Mouse (Mus musculus): Measurements from ENCODE around the gene Nr2f2. TPM values are rescaled to one million over a fixed set of nuclear protein-coding genes. Genes with fewer than 3 reads are reported as not detected.

Gene Nr2f2
- 5.6 and 6.4 TPM in 2 replicates for polyA plus RNA-seq (2011; ENCODE audit: insufficient read depth, insufficient read length, low read depth, missing spikeins)

- H3K4me3 ChIP-seq (ENCODE audit: low read depth, low read length), result no peak within 1 kb of the TSS
- peaks cover 32% of the 10 kb centered on the region for H3K27me3 ChIP-seq (ENCODE audit: control insufficient read depth, insufficient read depth, low read length, poor library complexity, severe bottlenecking)
- no peaks in the 10 kb centered on the region for H3K4me1 ChIP-seq (ENCODE audit: control insufficient read depth, insufficient read depth, low read length)
- H3K9ac ChIP-seq (ENCODE audit: low read depth, poor library complexity, severe bottlenecking), result no peak within 1 kb of the TSS
- no peak within 1 kb of the TSS for H3K27ac ChIP-seq (ENCODE audit: insufficient read depth, low read length)
- TF ChIP-seq POLR2A (IDR thresholded peaks at IDR 0.05; ENCODE audit: insufficient read depth, low read length), result no peak
- no peak for TF ChIP-seq EP300 (IDR thresholded peaks at IDR 0.05; ENCODE audit: insufficient read depth, low read depth, low read length)
- no peak for TF ChIP-seq CTCF (IDR thresholded peaks at IDR 0.05; ENCODE audit: low read depth, low read length)
- H3K36me3 ChIP-seq (ENCODE audit: control insufficient read depth, insufficient read depth, low read length, poor library complexity, severe bottlenecking), result no peaks in the 10 kb centered on the region
- no peaks in the 10 kb centered on the region for H3K9me3 ChIP-seq (replicated peaks; ENCODE audit: control insufficient read depth, insufficient read depth, low read length, poor library complexity, severe bottlenecking)
These were observed at the start of gene Nr2f2 for GRCm38 (mm10) chr7:70365941-70366807. Gene Nr2f2 (minus strand): TSS chr7:70366735.

DNA sequence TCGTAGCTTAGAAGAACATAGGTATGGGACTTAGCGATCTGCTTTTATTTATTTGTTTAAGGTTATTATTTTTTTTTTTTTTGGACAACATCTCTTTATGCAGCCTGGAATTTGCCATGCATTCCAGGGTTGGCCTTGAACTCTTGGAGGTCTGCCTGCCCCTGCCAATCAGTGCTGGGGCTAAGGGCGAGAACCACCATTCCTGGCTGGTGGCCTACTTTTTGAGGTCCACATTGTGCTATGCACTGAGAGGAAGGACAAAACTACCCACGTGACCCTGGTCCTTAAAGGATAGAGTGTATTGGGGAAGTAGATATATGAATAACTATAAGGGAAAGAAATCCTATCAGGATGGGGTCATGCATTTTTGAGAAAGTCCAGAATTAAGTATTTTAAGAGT, 47.9 kb upstream of the Nr2f2 start:
- Histone ChIP-seq H3K4me1 (ENCODE audit: control insufficient read depth, insufficient read depth, low read length) (no peaks in the 10 kb centered on the region), H3K36me3 (ENCODE audit: control insufficient read depth, insufficient read depth, low read length, poor library complexity, severe bottlenecking) (no peaks in the 10 kb centered on the region), H3K4me3 (ENCODE audit: low read depth, low read length) (no peak overlapping the region), H3K9me3 (replicated peaks; ENCODE audit: control insufficient read depth, insufficient read depth, low read length, poor library complexity, severe bottlenecking) (no peaks in the 10 kb centered on the region), H3K9ac (ENCODE audit: low read depth, poor library complexity, severe bottlenecking) (no peak overlapping the region), H3K27ac (ENCODE audit: insufficient read depth, low read length) (no peak overlapping the region), H3K27me3 (ENCODE audit: control insufficient read depth, insufficient read depth, low read length, poor library complexity, severe bottlenecking) (no peaks in the 10 kb centered on the region; the same call in 1 of the 2 replicates)
- no peak for TF ChIP-seq POLR2A (IDR thresholded peaks at IDR 0.05; ENCODE audit: insufficient read depth, low read length)
- no peak for TF ChIP-seq CTCF (IDR thresholded peaks at IDR 0.05; ENCODE audit: low read depth, low read length)
- no peak for TF ChIP-seq EP300 (IDR thresholded peaks at IDR 0.05; ENCODE audit: insufficient read depth, low read depth, low read length)

DNA sequence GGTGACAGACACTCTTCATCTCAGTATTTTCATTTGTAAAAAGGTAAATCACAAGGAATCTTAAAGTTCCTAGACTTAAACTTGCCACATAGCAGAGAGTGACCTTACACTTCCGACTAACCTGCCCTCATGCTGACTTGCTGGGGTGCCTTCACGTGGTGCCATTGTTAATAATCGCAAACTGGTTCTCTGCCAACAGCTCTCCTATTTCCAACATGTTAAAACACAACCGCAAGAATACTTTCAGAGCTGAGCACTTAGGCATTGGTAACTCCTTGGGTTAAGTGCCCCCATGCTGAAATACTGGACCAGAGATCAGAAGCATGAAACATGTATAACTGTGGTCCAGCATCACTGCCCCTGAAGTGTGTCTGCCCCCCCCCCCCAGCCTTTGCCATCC, 47.1 kb upstream of the Nr2f2 start:
- H3K36me3 ChIP-seq (ENCODE audit: control insufficient read depth, insufficient read depth, low read length, poor library complexity, severe bottlenecking), result no peaks in the 10 kb centered on the region
- H3K4me3 ChIP-seq (ENCODE audit: low read depth, low read length), result no peak overlapping the region
- H3K4me1 ChIP-seq (ENCODE audit: control insufficient read depth, insufficient read depth, low read length), result no peaks in the 10 kb centered on the region

DNA sequence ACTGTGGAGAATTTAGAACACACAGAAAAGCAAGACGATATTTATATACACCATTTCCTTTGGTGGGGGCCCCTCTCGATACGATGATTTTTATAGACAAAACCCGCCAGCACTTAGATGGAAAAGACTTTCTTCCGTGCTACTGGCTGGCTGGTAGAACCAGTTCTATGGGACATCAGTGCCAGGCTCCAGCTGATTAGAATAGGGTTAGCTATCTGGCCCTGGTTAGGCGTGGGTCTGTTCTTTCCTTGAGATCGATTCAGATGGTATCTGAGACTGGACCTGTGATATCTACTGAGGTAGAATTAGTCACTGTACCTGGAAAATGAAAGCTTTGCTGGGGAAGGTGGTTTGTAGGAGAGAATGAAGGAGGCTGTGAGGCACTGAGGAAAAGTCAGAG, 46.4 kb upstream of the Nr2f2 start:
- Histone ChIP-seq H3K27ac (ENCODE audit: insufficient read depth, low read length) (no peak overlapping the region), H3K9me3 (replicated peaks; ENCODE audit: control insufficient read depth, insufficient read depth, low read length, poor library complexity, severe bottlenecking) (no peaks in the 10 kb centered on the region), H3K4me3 (ENCODE audit: low read depth, low read length) (no peak overlapping the region), H3K9ac (ENCODE audit: low read depth, poor library complexity, severe bottlenecking) (no peak overlapping the region), H3K27me3 (ENCODE audit: control insufficient read depth, insufficient read depth, low read length, poor library complexity, severe bottlenecking) (no peaks in the 10 kb centered on the region; the same call in 1 of the 2 replicates), H3K4me1 (ENCODE audit: control insufficient read depth, insufficient read depth, low read length) (no peaks in the 10 kb centered on the region), H3K36me3 (ENCODE audit: control insufficient read depth, insufficient read depth, low read length, poor library complexity, severe bottlenecking) (no peaks in the 10 kb centered on the region)
- no peak for TF ChIP-seq EP300 (IDR thresholded peaks at IDR 0.05; ENCODE audit: insufficient read depth, low read depth, low read length)
- no peak for TF ChIP-seq POLR2A (IDR thresholded peaks at IDR 0.05; ENCODE audit: insufficient read depth, low read length)
- no peak for TF ChIP-seq CTCF (IDR thresholded peaks at IDR 0.05; ENCODE audit: low read depth, low read length)

More for the DNA sequence above, 47.1 kb upstream of the Nr2f2 start:
- no peak for TF ChIP-seq CTCF (IDR thresholded peaks at IDR 0.05; ENCODE audit: low read depth, low read length)
- no peak for TF ChIP-seq POLR2A (IDR thresholded peaks at IDR 0.05; ENCODE audit: insufficient read depth, low read length)
- TF ChIP-seq EP300 (IDR thresholded peaks at IDR 0.05; ENCODE audit: insufficient read depth, low read depth, low read length), result no peak
- no peaks in the 10 kb centered on the region for H3K9me3 ChIP-seq (replicated peaks; ENCODE audit: control insufficient read depth, insufficient read depth, low read length, poor library complexity, severe bottlenecking)
- no peaks in the 10 kb centered on the region; the same call in 1 of the 2 replicates for H3K27me3 ChIP-seq (ENCODE audit: control insufficient read depth, insufficient read depth, low read length, poor library complexity, severe bottlenecking)
- no peak overlapping the region for H3K9ac ChIP-seq (ENCODE audit: low read depth, poor library complexity, severe bottlenecking)
- no peak overlapping the region for H3K27ac ChIP-seq (ENCODE audit: insufficient read depth, low read length)

DNA sequence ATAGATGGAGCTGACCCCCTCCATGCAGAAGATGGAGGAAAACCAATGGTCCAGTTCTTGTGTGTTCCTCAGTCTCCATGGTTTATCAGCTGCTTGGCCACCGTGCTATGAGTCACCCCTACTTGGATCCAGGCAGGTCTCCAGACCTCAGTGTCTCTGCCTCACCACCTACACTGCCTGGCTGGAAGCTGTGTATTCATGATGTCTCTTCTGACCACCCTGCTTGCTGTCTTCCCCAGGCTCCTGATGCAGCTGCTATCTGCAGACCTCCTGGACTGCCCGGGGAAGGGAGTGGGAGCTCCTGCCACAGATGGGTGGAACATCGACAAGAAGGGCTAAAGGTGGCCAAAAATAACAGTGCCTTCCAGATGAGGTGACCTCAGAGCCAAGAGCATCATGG, 43.8 kb upstream of the Nr2f2 start:
- Histone ChIP-seq H3K36me3 (ENCODE audit: control insufficient read depth, insufficient read depth, low read length, poor library complexity, severe bottlenecking) (no peaks in the 10 kb centered on the region), H3K4me3 (ENCODE audit: low read depth, low read length) (no peak overlapping the region), H3K27me3 (ENCODE audit: control insufficient read depth, insufficient read depth, low read length, poor library complexity, severe bottlenecking) (no peaks in the 10 kb centered on the region; the same call in 1 of the 2 replicates), H3K9ac (ENCODE audit: low read depth, poor library complexity, severe bottlenecking) (no peak overlapping the region), H3K27ac (ENCODE audit: insufficient read depth, low read length) (no peak overlapping the region), H3K9me3 (replicated peaks; ENCODE audit: control insufficient read depth, insufficient read depth, low read length, poor library complexity, severe bottlenecking) (no peaks in the 10 kb centered on the region), H3K4me1 (ENCODE audit: control insufficient read depth, insufficient read depth, low read length) (no peaks in the 10 kb centered on the region)
- TF ChIP-seq CTCF (IDR thresholded peaks at IDR 0.05; ENCODE audit: low read depth, low read length) (no peak), EP300 (IDR thresholded peaks at IDR 0.05; ENCODE audit: insufficient read depth, low read depth, low read length) (no peak), POLR2A (IDR thresholded peaks at IDR 0.05; ENCODE audit: insufficient read depth, low read length) (no peak)

DNA sequence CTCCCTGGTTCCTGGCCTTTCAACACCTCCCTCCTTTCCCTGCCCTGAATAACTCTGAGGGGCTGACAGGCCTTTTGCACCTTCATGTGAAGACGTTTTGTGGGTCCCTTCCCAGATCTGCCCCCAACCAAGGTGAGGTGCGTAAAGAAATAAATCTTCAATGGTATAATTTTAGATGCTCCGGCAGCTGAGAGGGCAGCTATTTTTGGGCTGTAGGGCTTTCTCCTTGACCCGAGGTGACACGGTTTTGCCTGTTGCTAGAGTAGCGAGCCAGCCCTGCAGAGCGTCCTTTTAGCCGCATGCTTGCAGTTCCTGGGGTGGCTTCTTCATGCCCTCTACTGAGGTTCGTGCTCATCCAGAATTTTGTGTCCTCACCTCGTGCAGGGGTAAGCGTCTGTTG, 43.4 kb upstream of the Nr2f2 start:
- Histone ChIP-seq H3K36me3 (ENCODE audit: control insufficient read depth, insufficient read depth, low read length, poor library complexity, severe bottlenecking) (no peaks in the 10 kb centered on the region), H3K4me1 (ENCODE audit: control insufficient read depth, insufficient read depth, low read length) (no peaks in the 10 kb centered on the region), H3K9ac (ENCODE audit: low read depth, poor library complexity, severe bottlenecking) (no peak overlapping the region), H3K9me3 (replicated peaks; ENCODE audit: control insufficient read depth, insufficient read depth, low read length, poor library complexity, severe bottlenecking) (no peaks in the 10 kb centered on the region), H3K27ac (ENCODE audit: insufficient read depth, low read length) (no peak overlapping the region), H3K27me3 (ENCODE audit: control insufficient read depth, insufficient read depth, low read length, poor library complexity, severe bottlenecking) (no peaks in the 10 kb centered on the region; the same call in 1 of the 2 replicates), H3K4me3 (ENCODE audit: low read depth, low read length) (no peak overlapping the region)
- TF ChIP-seq POLR2A (IDR thresholded peaks at IDR 0.05; ENCODE audit: insufficient read depth, low read length) (no peak), EP300 (IDR thresholded peaks at IDR 0.05; ENCODE audit: insufficient read depth, low read depth, low read length) (no peak), CTCF (IDR thresholded peaks at IDR 0.05; ENCODE audit: low read depth, low read length) (no peak)
